Mouse (Mus musculus): ENCODE measurements around the gene Edar. TPM values are rescaled to one million over a fixed set of nuclear protein-coding genes. Genes with fewer than 3 reads are reported as not detected.

Gene Edar
- polyA plus RNA-seq, 1 experiment = not detected

DNA sequence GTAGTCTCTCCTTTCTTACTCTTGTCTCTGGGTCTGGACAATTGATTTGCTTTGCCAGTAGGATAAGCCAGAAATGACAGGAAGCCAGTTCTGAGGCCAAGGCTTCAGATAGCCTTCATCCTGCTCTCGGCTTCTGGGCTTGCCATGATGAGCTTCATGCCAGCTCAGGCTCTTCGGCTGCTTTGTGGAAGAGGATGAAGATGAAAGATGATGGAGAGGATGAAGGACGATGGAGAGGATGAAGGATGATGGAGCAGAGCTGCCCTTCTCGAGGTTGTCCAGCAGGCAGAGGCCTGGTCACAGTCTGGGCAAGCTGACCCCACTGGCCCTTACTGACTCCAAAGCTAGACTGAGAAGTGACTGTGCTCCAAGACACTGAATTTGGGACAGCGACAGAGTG lies 75.3 kb downstream of the Edar start:
- H3K9me3 ChIP-seq (ENCODE audit: control insufficient read depth, low read length) = 0 out of 2 replicates have a peak, but pooled peaks cover 3% of the 10 kb centered on the region
- no peak overlapping the region for H3K4me3 ChIP-seq (replicated peaks)
- H3K36me3 ChIP-seq (ENCODE audit: control insufficient read depth) = no peaks in the 10 kb centered on the region
- H3K27me3 ChIP-seq (ENCODE audit: control insufficient read depth) = no peaks in the 10 kb centered on the region
- TF ChIP-seq GATA1 (IDR thresholded peaks at IDR 0.05; ENCODE audit: low read length) (no peak), TAL1 (IDR thresholded peaks at IDR 0.05; ENCODE audit: low read length) (no peak)
- H3K4me1 ChIP-seq (ENCODE audit: control insufficient read depth) = no peaks in the 10 kb centered on the region

DNA sequence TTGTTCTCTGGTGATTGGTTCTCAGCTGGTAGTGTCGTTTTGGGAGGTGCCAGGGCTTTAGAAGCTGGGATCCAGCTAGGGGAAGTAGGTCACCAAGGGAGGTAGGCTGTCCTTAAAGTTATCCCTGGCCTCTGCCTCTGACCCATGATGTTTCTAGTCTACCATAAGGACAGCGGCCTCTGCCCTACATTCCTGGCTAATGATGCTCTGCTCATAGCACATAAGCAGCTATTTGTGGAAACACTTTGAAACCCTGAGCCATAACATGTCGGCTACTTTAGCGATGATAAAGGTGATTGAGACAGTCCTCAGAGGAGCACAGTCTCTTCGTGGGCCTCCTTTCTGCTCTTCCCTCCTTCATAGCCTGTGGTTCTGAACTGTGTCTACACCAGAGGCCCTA lies 79.6 kb downstream of the Edar start:
- Histone ChIP-seq H3K4me1 (ENCODE audit: control insufficient read depth) (no peaks in the 10 kb centered on the region), H3K27me3 (ENCODE audit: control insufficient read depth) (no peaks in the 10 kb centered on the region)
- TF ChIP-seq TAL1 (IDR thresholded peaks at IDR 0.05; ENCODE audit: low read length) = no peak
- no peak for TF ChIP-seq GATA1 (IDR thresholded peaks at IDR 0.05; ENCODE audit: low read length)

DNA sequence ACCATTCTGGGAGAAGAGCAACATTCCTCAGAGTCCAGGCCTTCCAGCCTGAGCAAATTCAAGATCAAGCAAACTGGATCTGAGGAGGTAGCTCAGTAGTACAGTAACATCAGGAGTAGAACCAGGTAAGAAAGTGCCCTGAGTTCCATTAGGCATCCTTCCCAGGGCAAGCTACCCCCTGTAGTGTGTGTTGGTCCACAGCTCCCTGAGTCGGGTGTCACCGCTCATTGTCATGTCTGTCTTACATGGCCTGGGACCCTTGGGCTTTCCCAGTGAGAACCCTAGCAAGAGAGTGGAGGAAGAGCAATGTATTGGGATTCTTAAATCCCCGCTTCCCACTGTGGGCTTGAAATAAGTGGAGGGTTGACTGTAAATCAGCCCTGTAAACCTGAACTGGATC lies 80.3 kb downstream of the Edar start:
- Histone ChIP-seq H3K27me3 (ENCODE audit: control insufficient read depth) (no peaks in the 10 kb centered on the region), H3K4me3 (replicated peaks) (no peak overlapping the region), H3K9me3 (ENCODE audit: control insufficient read depth, low read length) (peaks cover 2% of the 10 kb centered on the region; the same call in 1 of the 2 replicates), H3K36me3 (ENCODE audit: control insufficient read depth) (no peaks in the 10 kb centered on the region), H3K4me1 (ENCODE audit: control insufficient read depth) (no peaks in the 10 kb centered on the region)
- TF ChIP-seq TAL1 (IDR thresholded peaks at IDR 0.05; ENCODE audit: low read length) (no peak), GATA1 (IDR thresholded peaks at IDR 0.05; ENCODE audit: low read length) (no peak)

More for the DNA sequence above, 79.6 kb downstream of the Edar start:
- H3K4me3 ChIP-seq (replicated peaks) = no peak overlapping the region
- no peaks in the 10 kb centered on the region for H3K36me3 ChIP-seq (ENCODE audit: control insufficient read depth)
- H3K9me3 ChIP-seq (ENCODE audit: control insufficient read depth, low read length) = peaks cover 2% of the 10 kb centered on the region; the same call in 1 of the 2 replicates

DNA sequence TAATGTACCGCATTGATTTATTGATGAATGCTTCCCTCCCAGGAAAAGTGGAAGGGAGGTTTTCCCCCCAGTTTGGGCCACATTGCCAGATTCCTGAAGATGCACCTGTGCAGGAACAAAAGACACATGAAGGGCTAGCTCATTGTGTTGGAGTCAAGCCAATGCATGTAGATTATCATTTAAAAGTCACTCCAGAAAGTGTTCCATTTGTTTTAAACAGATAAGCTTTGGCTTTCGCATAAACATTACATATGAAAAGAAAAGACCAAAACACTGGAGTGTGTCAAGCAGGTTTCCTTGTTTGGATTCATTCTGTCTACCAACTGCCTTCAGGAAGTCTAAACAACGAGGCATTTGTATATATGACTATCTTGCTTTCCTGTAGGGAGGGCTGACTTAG lies 81.0 kb downstream of the Edar start:
- TF ChIP-seq GATA1 (IDR thresholded peaks at IDR 0.05; ENCODE audit: low read length) (no peak), TAL1 (IDR thresholded peaks at IDR 0.05; ENCODE audit: low read length) (no peak)
- Histone ChIP-seq H3K27me3 (ENCODE audit: control insufficient read depth) (no peaks in the 10 kb centered on the region), H3K36me3 (ENCODE audit: control insufficient read depth) (no peaks in the 10 kb centered on the region), H3K4me1 (ENCODE audit: control insufficient read depth) (no peaks in the 10 kb centered on the region), H3K9me3 (ENCODE audit: control insufficient read depth, low read length) (peaks cover 2% of the 10 kb centered on the region; the same call in 1 of the 2 replicates), H3K4me3 (replicated peaks) (no peak overlapping the region)

DNA sequence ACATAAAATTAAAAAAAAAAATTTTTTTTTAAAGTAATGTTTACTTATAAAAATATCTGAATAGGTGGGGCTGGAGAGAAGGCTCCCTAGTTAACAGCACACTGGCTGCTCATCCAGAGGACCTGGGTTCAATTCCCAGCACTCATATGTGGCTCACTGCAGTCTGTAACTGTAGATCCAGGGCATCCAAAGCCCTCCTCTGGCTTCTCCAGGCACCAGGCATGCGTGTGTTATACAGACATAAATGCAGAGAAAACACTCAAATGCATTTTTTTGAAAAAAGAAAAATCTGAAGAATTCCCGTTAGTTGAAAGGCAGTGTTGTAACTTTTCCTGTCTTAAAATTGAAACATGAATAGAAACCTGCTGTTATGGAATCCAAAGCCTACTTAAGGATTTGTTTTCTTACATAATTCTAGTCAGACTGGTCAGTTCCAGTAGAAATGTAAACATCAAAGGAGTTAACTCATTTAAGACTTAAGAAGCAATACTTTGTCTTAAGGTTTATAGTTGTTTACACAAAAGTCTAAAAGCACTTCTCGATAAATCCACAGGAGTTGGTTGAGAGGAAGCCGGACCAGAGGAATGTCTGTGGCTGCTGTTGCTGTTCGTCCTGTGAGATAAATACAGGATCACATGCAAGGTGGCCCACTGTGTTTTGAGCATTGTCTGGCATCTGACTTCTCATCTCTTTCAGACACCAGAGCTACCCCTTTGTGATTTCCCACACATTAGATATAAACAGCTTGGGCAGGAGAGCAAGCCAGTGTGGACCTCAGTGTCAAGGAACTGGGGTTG lies 89.8 kb downstream of the Edar start:
- Histone ChIP-seq H3K27me3 (ENCODE audit: control insufficient read depth) (no peaks in the 10 kb centered on the region), H3K4me1 (ENCODE audit: control insufficient read depth) (no peaks in the 10 kb centered on the region), H3K36me3 (ENCODE audit: control insufficient read depth) (no peaks in the 10 kb centered on the region), H3K4me3 (replicated peaks) (no peak overlapping the region), H3K9me3 (ENCODE audit: control insufficient read depth, low read length) (no peaks in the 10 kb centered on the region; the same call in 1 of the 2 replicates)
- TF ChIP-seq TAL1 (IDR thresholded peaks at IDR 0.05; ENCODE audit: low read length) = no peak
- no peak for TF ChIP-seq GATA1 (IDR thresholded peaks at IDR 0.05; ENCODE audit: low read length)

DNA sequence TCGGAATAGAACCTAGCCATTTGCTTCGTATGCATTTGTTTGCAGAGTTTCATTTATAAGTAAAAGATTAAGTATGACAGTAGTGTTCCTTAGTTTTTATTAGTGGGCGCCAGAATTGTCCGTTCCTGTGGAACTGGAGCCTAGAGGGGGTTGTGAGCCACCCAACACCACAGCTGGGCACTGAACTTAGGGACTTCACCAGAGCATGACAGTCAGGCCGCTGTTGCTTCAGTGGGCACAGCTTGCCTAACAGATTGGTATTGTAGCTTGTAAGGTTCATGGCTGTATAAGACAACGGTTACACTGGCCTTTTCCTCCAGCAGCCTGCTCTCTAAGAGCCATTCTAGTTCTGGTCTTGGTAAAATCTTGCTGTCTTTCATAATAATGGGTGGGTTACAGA lies 114.9 kb downstream of the Edar start:
- Histone ChIP-seq H3K4me1 (ENCODE audit: control insufficient read depth) (no peaks in the 10 kb centered on the region), H3K9me3 (ENCODE audit: control insufficient read depth, low read length) (no peaks in the 10 kb centered on the region), H3K27me3 (ENCODE audit: control insufficient read depth) (no peaks in the 10 kb centered on the region), H3K36me3 (ENCODE audit: control insufficient read depth) (no peaks in the 10 kb centered on the region), H3K4me3 (replicated peaks) (no peak overlapping the region)
- TF ChIP-seq GATA1 (IDR thresholded peaks at IDR 0.05; ENCODE audit: low read length) (no peak), TAL1 (IDR thresholded peaks at IDR 0.05; ENCODE audit: low read length) (no peak)

DNA sequence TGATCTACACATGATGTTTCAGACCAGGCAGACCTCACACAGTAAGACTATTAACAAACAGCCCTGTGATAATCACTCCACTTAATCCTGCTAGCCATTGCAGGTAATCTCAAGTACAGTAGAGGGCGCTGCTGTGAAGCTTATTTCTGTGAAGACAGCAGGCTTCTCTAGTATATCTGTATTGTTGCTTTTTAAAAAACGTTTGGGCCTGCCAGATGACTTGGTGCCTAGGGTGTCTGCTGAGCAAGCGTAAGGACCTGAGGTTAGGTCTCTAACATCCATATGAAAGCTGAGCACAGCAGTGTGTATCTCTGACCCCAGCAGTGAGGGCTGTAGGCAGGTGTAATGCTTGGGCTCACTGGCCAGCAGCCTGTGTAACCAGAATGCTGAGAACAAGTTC lies 115.6 kb downstream of the Edar start:
- no peaks in the 10 kb centered on the region for H3K9me3 ChIP-seq (ENCODE audit: control insufficient read depth, low read length)
- no peaks in the 10 kb centered on the region for H3K4me1 ChIP-seq (ENCODE audit: control insufficient read depth)
- H3K27me3 ChIP-seq (ENCODE audit: control insufficient read depth) = no peaks in the 10 kb centered on the region
- no peak for TF ChIP-seq TAL1 (IDR thresholded peaks at IDR 0.05; ENCODE audit: low read length)
- TF ChIP-seq GATA1 (IDR thresholded peaks at IDR 0.05; ENCODE audit: low read length) = no peak
- no peak overlapping the region for H3K4me3 ChIP-seq (replicated peaks)
- no peaks in the 10 kb centered on the region for H3K36me3 ChIP-seq (ENCODE audit: control insufficient read depth)

DNA sequence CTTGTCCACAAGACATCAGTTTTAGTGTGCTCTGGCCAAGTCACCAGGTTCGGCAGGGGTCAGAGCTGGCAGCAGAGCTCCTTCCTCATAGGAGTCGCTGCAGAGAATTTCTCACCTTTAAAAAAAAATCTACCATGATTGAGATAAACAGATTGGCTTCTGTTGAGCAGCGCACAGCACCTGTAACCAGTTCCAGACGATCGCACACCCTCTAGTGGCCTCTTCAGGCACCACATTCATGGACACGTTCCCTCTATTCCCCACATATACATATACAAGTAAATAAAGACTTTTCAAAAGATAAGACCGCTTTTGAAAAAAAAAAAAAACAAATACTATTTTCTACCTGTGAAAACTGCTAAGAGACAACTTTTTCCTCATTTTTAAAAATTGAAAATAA lies 116.4 kb downstream of the Edar start:
- Histone ChIP-seq H3K4me1 (ENCODE audit: control insufficient read depth) (no peaks in the 10 kb centered on the region), H3K9me3 (ENCODE audit: control insufficient read depth, low read length) (no peaks in the 10 kb centered on the region), H3K27me3 (ENCODE audit: control insufficient read depth) (no peaks in the 10 kb centered on the region), H3K36me3 (ENCODE audit: control insufficient read depth) (no peaks in the 10 kb centered on the region), H3K4me3 (replicated peaks) (no peak overlapping the region)
- no peak for TF ChIP-seq GATA1 (IDR thresholded peaks at IDR 0.05; ENCODE audit: low read length)
- no peak for TF ChIP-seq TAL1 (IDR thresholded peaks at IDR 0.05; ENCODE audit: low read length)

DNA sequence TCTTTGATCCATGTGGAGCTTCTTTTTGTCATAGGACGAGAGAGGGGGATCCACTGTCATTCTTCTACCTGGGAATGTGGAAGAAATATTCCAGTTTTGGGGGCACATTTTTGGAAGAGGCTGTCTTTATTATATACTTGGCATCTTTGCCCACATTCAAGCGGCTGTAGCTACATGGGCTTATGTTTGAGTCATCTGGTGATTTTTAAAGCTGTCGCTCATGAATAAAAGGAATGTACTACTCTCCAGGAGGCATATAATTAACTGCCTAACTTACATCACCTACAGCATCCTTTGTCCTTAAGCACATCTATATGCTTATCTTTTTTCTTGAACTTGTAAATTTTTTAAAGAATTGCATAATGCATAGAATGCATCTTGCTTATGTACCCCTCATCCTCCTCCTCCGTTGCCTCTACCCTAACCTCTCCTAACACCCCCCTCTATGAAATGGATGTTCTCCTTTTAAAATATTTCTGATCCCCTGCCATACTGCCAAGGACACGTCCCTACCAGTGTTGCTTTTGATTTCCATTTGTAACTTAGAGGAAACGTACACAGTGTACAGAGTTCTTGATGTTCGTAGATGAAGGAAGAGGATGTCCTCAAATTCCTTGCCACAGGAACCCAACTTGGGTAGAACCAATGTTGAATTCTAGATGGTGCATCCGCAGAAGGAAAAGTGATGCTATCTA lies 120.6 kb downstream of the Edar start:
- H3K27me3 ChIP-seq (ENCODE audit: control insufficient read depth) = no peaks in the 10 kb centered on the region
- TF ChIP-seq GATA1 (IDR thresholded peaks at IDR 0.05; ENCODE audit: low read length) (no peak), TAL1 (IDR thresholded peaks at IDR 0.05; ENCODE audit: low read length) (no peak)
- no peak overlapping the region for H3K4me3 ChIP-seq (replicated peaks)
- no peaks in the 10 kb centered on the region for H3K36me3 ChIP-seq (ENCODE audit: control insufficient read depth)
- no peaks in the 10 kb centered on the region for H3K9me3 ChIP-seq (ENCODE audit: control insufficient read depth, low read length)
- H3K4me1 ChIP-seq (ENCODE audit: control insufficient read depth) = no peaks in the 10 kb centered on the region

Other genes starting within 250 kb of the Edar start
- gene Ranbp2, start 228.7 kb downstream of the Edar start, polyA plus RNA-seq (2012) = 0.23 and 0.29 TPM in 2 replicates
- 0.07 and 0.20 TPM in 2 replicates for gene Ccdc138, start 177.7 kb downstream of the Edar start, polyA plus RNA-seq (2012)
- gene Gm17542, start 42.6 kb upstream of the Edar start, polyA plus RNA-seq (2012) = not detected in 2 replicates
- gene Sh3rf3, start 137.7 kb upstream of the Edar start, polyA plus RNA-seq (2012) = not detected in 2 replicates